ENCODE assay signal across 15 mouse cellular contexts in the genomic region with DNA sequence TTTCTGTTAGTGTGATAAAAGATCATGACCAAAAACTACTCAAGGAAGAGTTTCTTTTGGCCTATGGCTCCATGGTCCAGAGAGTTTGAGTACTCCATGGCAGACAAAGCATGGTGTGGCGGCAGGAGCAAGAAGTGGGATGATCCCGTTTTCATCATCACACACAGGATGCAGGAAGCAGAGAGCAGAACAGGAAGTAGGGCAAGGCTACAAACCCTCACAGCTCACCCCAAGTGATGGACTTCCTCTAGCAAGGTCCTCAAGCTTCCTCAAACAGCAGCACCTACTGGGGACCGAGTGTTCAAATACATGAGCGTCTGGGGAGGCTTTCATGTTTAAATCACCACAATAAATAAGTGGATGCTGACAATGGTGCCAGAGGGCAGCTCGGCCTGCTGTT.
A peak's percentile ranks its signal among the peaks of the same experiment; 100 is the strongest.
DNase-seq lines count a peak whose midpoint lies in the region; ATAC-seq lines count a peak whose summit lies in the region.
"Had no signal": no experiment of that assay in that cellular context is flagged by ENCODE, and none has a peak within 500 bp of the region (broad histone marks: within the 10 kb centered on the region; RNA-seq: fewer than 3 reads in every experiment).

No protein-coding gene starts in this region.

- no peaks in the 10 kb centered on the region for H3K4me1 ChIP-seq in liver, embryonic 16.5 days (ENCODE audit: control insufficient read depth, low read depth, low read length)
- H3K4me1 ChIP-seq in liver, embryonic 12.5 days, result peaks cover 3% of the 10 kb centered on the region
- no peaks in the 10 kb centered on the region for H3K4me1 ChIP-seq in midbrain, embryonic 13.5 days (replicated peaks)
- H3K4me1 ChIP-seq: heart, embryonic 13.5 days; hindbrain, embryonic 13.5 days; stomach, embryonic 15.5 days had no signal

- H3K27ac ChIP-seq in liver, embryonic 16.5 days (ENCODE audit: low read length), result no peak overlapping the region
- no peak overlapping the region for H3K27ac ChIP-seq in liver, embryonic 12.5 days
- no peak overlapping the region for H3K27ac ChIP-seq in midbrain, embryonic 13.5 days
- H3K27ac ChIP-seq: heart, embryonic 13.5 days; hindbrain, embryonic 13.5 days; stomach, embryonic 15.5 days had no signal

- H3K9ac ChIP-seq in liver, embryonic 16.5 days (ENCODE audit: low read depth, low read length), result no peak overlapping the region
- H3K9ac ChIP-seq in liver, embryonic 12.5 days, result no peak overlapping the region
- H3K9ac ChIP-seq in midbrain, embryonic 13.5 days (replicated peaks), result no peak overlapping the region
- H3K9ac ChIP-seq: heart, embryonic 13.5 days; hindbrain, embryonic 13.5 days; stomach, embryonic 15.5 days had no signal

- H3K9me3 ChIP-seq in liver, embryonic 16.5 days (replicated peaks; ENCODE audit: control insufficient read depth, low read length), result no peaks in the 10 kb centered on the region
- H3K9me3 ChIP-seq in liver, embryonic 12.5 days (replicated peaks), result no peaks in the 10 kb centered on the region
- no peaks in the 10 kb centered on the region for H3K9me3 ChIP-seq in midbrain, embryonic 13.5 days
- H3K9me3 ChIP-seq: heart, embryonic 13.5 days; hindbrain, embryonic 13.5 days; megakaryocyte, embryonic 14.5 days; stomach, embryonic 15.5 days had no signal

- H3K27me3 ChIP-seq in liver, embryonic 16.5 days (ENCODE audit: control insufficient read depth, insufficient read depth, low read depth, low read length), result no peaks in the 10 kb centered on the region
- no peaks in the 10 kb centered on the region for H3K27me3 ChIP-seq in liver, embryonic 12.5 days (replicated peaks)
- no peaks in the 10 kb centered on the region for H3K27me3 ChIP-seq in midbrain, embryonic 13.5 days
- H3K27me3 ChIP-seq: heart, embryonic 13.5 days; hindbrain, embryonic 13.5 days; megakaryocyte, embryonic 14.5 days; Patski; stomach, embryonic 15.5 days had no signal

- ATAC-seq in liver, embryonic 16.5 days (ENCODE audit: low read depth), result peak; percentile 39; the same call in 1 of the 2 replicates
- ATAC-seq in liver, embryonic 12.5 days, result no peak
- no peak for ATAC-seq in midbrain, embryonic 13.5 days
- ATAC-seq: Patski had no signal

- no peak overlapping the region for H3K4me3 ChIP-seq in liver, embryonic 16.5 days (ENCODE audit: low read depth, low read length)
- no peak overlapping the region for H3K4me3 ChIP-seq in liver, embryonic 12.5 days
- no peak overlapping the region for H3K4me3 ChIP-seq in midbrain, embryonic 13.5 days (replicated peaks)
- H3K4me3 ChIP-seq: heart, embryonic 13.5 days; hindbrain, embryonic 13.5 days; megakaryocyte, embryonic 14.5 days; stomach, embryonic 15.5 days had no signal

- WGBS in liver, embryonic 16.5 days (ENCODE audit: insufficient replicate concordance), result 30% methylated on average over 5 of the region's 5 CpGs
- 30% methylated on average over 5 of the region's 5 CpGs for WGBS in liver, embryonic 12.5 days (ENCODE audit: insufficient replicate concordance)
- 82% methylated on average over 5 of the region's 5 CpGs for WGBS in midbrain, embryonic 13.5 days

- peak; percentile 9 for DNase-seq in T-cell, adult 2 months (ENCODE audit: low spot score)
- DNase-seq in lung, postnatal 25 days (ENCODE audit: low spot score), result peak; percentile 38
- peak; percentile 54 for DNase-seq in thymus, postnatal 14 days
- no peak for DNase-seq in gastrocnemius, postnatal 4 days (ENCODE audit: low spot score in 2 of 2)
- DNase-seq in kidney, adult 18-20 months, result no peak
- DNase-seq: adrenal gland, adult 8-10 months; left cerebral cortex, postnatal 4 days had no signal

- no peaks in the 10 kb centered on the region for H3K36me3 ChIP-seq in liver, embryonic 16.5 days (ENCODE audit: control insufficient read depth, insufficient read depth)
- H3K36me3 ChIP-seq in liver, embryonic 12.5 days, result no peaks in the 10 kb centered on the region
- H3K36me3 ChIP-seq in midbrain, embryonic 13.5 days, result no peaks in the 10 kb centered on the region
- H3K36me3 ChIP-seq: heart, embryonic 13.5 days; hindbrain, embryonic 13.5 days; stomach, embryonic 15.5 days had no signal

- H3K4me2 ChIP-seq in liver, embryonic 16.5 days (ENCODE audit: low read depth, low read length), result no peak overlapping the region
- H3K4me2 ChIP-seq in liver, embryonic 12.5 days, result no peak overlapping the region
- H3K4me2 ChIP-seq in midbrain, embryonic 13.5 days (replicated peaks), result no peak overlapping the region
- H3K4me2 ChIP-seq: heart, embryonic 13.5 days; hindbrain, embryonic 13.5 days; stomach, embryonic 15.5 days had no signal

Comparison
In these comparisons a context has a peak if more than half of its experiments do, and no peak if none do; other contexts are left out.
1. DNase-seq: peak in T-cell, adult 2 months (single experiment), lung, postnatal 25 days (single experiment) and thymus, postnatal 14 days (single experiment); none in gastrocnemius, postnatal 4 days (0 of 2) and kidney, adult 18-20 months (single experiment).